Mouse (Mus musculus) gastrocnemius, postnatal 14 days (tissue): ENCODE measurements around the gene Ccdc33. TPM values are rescaled to one million over a fixed set of nuclear protein-coding genes. Genes with fewer than 3 reads are reported as not detected.
A peak's percentile ranks its signal among the peaks of the same experiment; 100 is the strongest.

Experiments used
- DNase-seq: peaks from one replicate; pipeline ENCODE4 v3.0.0; 2021; ENCODE audit warnings: mixed read lengths
- intact Hi-C: fragments of 180-260 bp; cut with DNase I; formaldehyde crosslinking; loops from one replicate; pipeline ENCODE4 v1.15.1; 2025; ENCODE audit warnings: low total_unique reads
- total RNA-seq, 2 experiments: library from RNA; stranded (reverse); gene quantifications; 2 replicates each; pipeline ENCODE4 v1.2.3; 2021

Ccdc33 gene
- total RNA-seq, 2 experiments from 2014 or later = not detected

GRCm38 (mm10) chr9:58035519-58035918 lies 83.1 kb downstream of the Ccdc33 start:
- intact Hi-C loops = loop anchor here (5.0 kb wide), 1 partner anchor 167 kb away; the partner anchor contains the start of genes Islr and Islr2
- no peak for DNase-seq

GRCm38 (mm10) chr9:58031895-58032294 lies 86.7 kb downstream of the Ccdc33 start:
- intact Hi-C loops = no loop called here
- DNase-seq = no peak

GRCm38 (mm10) chr9:58029635-58030034 lies 89.0 kb downstream of the Ccdc33 start:
- intact Hi-C loops = no loop called here
- DNase-seq = no peak

- no peak for DNase-seq
- intact Hi-C loops = no loop called here
These were observed 89.8 kb downstream of the Ccdc33 start for GRCm38 (mm10) chr9:58028841-58029240.

- intact Hi-C loops = no loop called here
- no peak for DNase-seq
These were observed 91.0 kb downstream of the Ccdc33 start for GRCm38 (mm10) chr9:58027426-58028180.

DNA sequence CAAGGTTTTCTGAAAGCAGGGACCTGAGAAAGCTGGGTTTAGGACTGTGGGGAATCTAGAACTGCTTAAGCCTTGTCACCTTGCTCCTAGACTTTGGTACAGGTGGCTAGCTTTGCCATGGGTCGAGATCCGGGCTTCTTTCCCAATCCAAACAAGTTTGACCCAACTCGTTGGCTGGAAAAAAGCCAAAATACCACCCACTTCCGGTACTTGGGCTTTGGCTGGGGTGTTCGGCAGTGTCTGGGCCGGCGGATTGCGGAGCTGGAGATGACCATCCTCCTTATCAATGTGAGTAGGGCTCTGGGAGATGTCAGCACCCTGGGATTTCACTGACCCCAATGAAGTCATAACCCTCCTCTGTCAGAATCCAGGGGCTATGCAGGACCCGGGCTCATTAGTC lies 92.6 kb downstream of the Ccdc33 start:
- intact Hi-C loops = no loop called here
- no peak for DNase-seq

- DNase-seq = no peak
- intact Hi-C loops = no loop called here
These were observed 100.2 kb downstream of the Ccdc33 start for GRCm38 (mm10) chr9:58018385-58018784.

- no peak for DNase-seq
- intact Hi-C loops = no loop called here
These were observed 101.7 kb downstream of the Ccdc33 start for GRCm38 (mm10) chr9:58016962-58017361.

GRCm38 (mm10) chr9:58015856-58016255 lies 102.8 kb downstream of the Ccdc33 start:
- no peak for DNase-seq
- intact Hi-C loops = no loop called here

- intact Hi-C loops = no loop called here
- no peak for DNase-seq
These were observed 104.0 kb downstream of the Ccdc33 start for GRCm38 (mm10) chr9:58014393-58015160.

- DNase-seq = no peak
- intact Hi-C loops = no loop called here
These were observed 105.7 kb downstream of the Ccdc33 start for GRCm38 (mm10) chr9:58012935-58013334.

DNA sequence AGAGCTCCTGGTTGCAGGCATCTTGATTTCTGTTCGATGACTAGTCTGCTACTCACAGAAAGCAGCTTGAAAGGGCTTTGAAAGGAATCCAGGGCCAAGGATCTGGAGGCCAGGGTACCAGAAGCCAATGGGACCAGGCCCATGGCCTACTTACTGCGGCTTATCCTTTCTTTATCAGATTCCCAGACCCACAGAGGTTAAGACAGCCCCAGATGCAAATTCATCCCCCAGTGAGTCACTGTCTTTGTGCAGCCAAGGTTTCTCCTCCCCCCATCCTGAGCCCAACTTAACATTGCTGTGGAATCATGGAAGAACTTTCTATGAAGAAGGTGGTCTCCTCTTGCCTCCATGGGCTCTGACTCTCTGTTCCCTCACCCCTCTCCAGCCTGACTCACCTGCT lies 106.1 kb downstream of the Ccdc33 start:
- intact Hi-C loops = no loop called here
- DNase-seq = no peak

- DNase-seq = no peak
- intact Hi-C loops = no loop called here
These were observed 107.1 kb downstream of the Ccdc33 start for GRCm38 (mm10) chr9:58011552-58011951.

DNA sequence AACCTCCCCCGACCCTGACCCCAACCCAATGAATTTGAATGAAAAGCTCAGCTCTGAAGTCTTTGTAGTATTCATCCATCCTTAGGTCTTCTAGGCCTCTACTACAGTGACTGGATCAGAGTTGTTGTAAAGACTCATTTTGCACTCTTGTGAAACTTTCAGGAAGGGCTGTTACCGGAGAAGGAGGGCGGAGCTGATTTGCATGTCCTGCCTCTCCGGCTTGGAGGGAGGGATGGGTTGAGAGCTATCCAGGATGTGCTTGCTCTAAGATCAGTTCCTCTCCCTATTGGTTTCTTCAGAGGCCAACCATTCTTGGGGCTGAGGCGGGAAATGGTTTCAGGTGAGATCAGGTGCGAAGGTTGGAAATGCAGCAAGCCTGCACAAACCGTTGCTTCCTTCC lies 107.6 kb downstream of the Ccdc33 start:
- intact Hi-C loops = no loop called here

GRCm38 (mm10) chr9:58009588-58009987 lies 109.0 kb downstream of the Ccdc33 start:
- no peak for DNase-seq
- intact Hi-C loops = no loop called here

More for the DNA sequence above, 107.6 kb downstream of the Ccdc33 start:
- DNase-seq = no peak

- DNase-seq = peak; percentile 78
- intact Hi-C loops = no loop called here
These were observed 109.6 kb downstream of the Ccdc33 start for GRCm38 (mm10) chr9:58009015-58009362.

GRCm38 (mm10) chr9:58008336-58009014 lies 110.1 kb downstream of the Ccdc33 start:
- DNase-seq = no peak
- intact Hi-C loops = no loop called here

GRCm38 (mm10) chr9:58005753-58006461 lies 112.7 kb downstream of the Ccdc33 start, which contains the start of gene Cyp11a1:
TSS of gene Cyp11a1 (plus strand) at chr9:58006411.
- no peak for DNase-seq
- intact Hi-C loops = no loop called here

DNA sequence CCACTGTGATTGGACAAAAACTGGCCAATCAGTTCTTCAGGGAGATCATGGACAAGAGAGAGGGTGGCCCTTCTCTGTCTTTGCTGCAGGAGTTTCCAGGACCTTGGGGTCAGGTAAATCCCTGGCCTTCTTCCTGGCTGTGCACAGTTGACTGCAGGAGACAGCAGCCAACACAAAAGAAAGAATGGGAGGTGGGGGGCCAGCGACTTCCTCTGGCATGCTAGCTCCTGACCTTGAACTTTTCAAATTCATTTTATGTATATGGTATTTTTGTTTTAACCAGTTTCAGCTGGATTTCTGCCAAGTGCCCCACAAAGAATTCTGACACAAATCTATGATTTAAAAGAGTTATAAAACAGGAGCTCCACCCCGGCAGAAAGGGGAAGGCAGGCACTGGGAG lies 115.4 kb downstream of the Ccdc33 start:
- DNase-seq = no peak

GRCm38 (mm10) chr9:57999676-58000075 lies 118.9 kb downstream of the Ccdc33 start:
- intact Hi-C loops = loop anchor here (2.0 to 10.0 kb wide), 3 partner anchors 65 to 225 kb away; no protein-coding TSS in a partner anchor
- no peak for DNase-seq

More for the DNA sequence above, 115.4 kb downstream of the Ccdc33 start:
- intact Hi-C loops = no loop called here
